Mouse (Mus musculus): ENCODE data around the gene Gpc4. TPM values are rescaled to one million over a fixed set of nuclear protein-coding genes. Genes with fewer than 3 reads are reported as not detected.

The Gpc4 gene
- 10.7 TPM for polyA plus RNA-seq (2014; fragmentation: Illumina TruSeq; extraction: RNeasy Lipid Tissue Mini Kit (QIAGEN cat#74804); ENCODE audit: low read depth, low replicate concordance)

GRCm38 (mm10) chrX:52164738-52165554, at the start of gene Gpc4:
Gene Gpc4 (minus strand): TSS chrX:52165252.

Other genes starting within 250 kb of the Gpc4 start
- 52.2 TPM for gene 1700080O16Rik, start 192.5 kb downstream of the Gpc4 start, polyA plus RNA-seq (2014; fragmentation: Illumina TruSeq; extraction: RNeasy Lipid Tissue Mini Kit (QIAGEN cat#74804); ENCODE audit: low read depth, low replicate concordance)

All from testis, adult 10 weeks (tissue).